Mouse (Mus musculus) testis, postnatal 14 days (tissue): ENCODE measurements around the gene Glt8d2.

Source experiments
- DNase-seq: peaks from one replicate; pipeline ENCODE4 v3.0.0; 2021; ENCODE audit warnings: low spot score

The Glt8d2 gene

GRCm38 (mm10) chr10:82690494-82690893 is at the start of gene Glt8d2:
TSS of gene Glt8d2 (minus strand) at chr10:82690650.
- DNase-seq, result peak; percentile 59

- peak; percentile 53 for DNase-seq
Observed at GRCm38 (mm10) chr10:82699296-82699941, 9.0 kb upstream of the Glt8d2 start.

GRCm38 (mm10) chr10:82698712-82699261 is 8.3 kb upstream of the Glt8d2 start:
- peak; percentile 92 for DNase-seq

GRCm38 (mm10) chr10:82697305-82697898 is 7.0 kb upstream of the Glt8d2 start:
- DNase-seq, result no peak

GRCm38 (mm10) chr10:82696453-82697079 is 6.1 kb upstream of the Glt8d2 start:
- no peak for DNase-seq

- no peak for DNase-seq
Observed at GRCm38 (mm10) chr10:82695956-82696355, 5.5 kb upstream of the Glt8d2 start, which contains the start of gene Hcfc2. TSS of gene Hcfc2 (plus strand) at chr10:82696160.

GRCm38 (mm10) chr10:82689681-82690211 is 704 bp downstream of the Glt8d2 start:
- no peak for DNase-seq

- DNase-seq, result no peak
Observed at GRCm38 (mm10) chr10:82685440-82685839, 5.0 kb downstream of the Glt8d2 start.

GRCm38 (mm10) chr10:82681639-82682038 is 8.8 kb downstream of the Glt8d2 start:
- no peak for DNase-seq

- DNase-seq, result no peak
Observed at GRCm38 (mm10) chr10:82680769-82681168, 9.7 kb downstream of the Glt8d2 start.

- DNase-seq, result no peak
Observed at GRCm38 (mm10) chr10:82676949-82677348, 13.5 kb downstream of the Glt8d2 start.

GRCm38 (mm10) chr10:82670205-82670604 is 20.2 kb downstream of the Glt8d2 start:
- DNase-seq, result no peak

- peak; percentile 59 for DNase-seq
Observed at GRCm38 (mm10) chr10:82666436-82667234, 23.8 kb downstream of the Glt8d2 start.

GRCm38 (mm10) chr10:82665951-82666350 is 24.5 kb downstream of the Glt8d2 start:
- no peak for DNase-seq

GRCm38 (mm10) chr10:82663289-82663688 is 27.2 kb downstream of the Glt8d2 start:
- no peak for DNase-seq

- no peak for DNase-seq
Observed at GRCm38 (mm10) chr10:82662267-82662990, 28.0 kb downstream of the Glt8d2 start.

GRCm38 (mm10) chr10:82661820-82662219 is 28.6 kb downstream of the Glt8d2 start:
- no peak for DNase-seq

GRCm38 (mm10) chr10:82654581-82654980 is 35.9 kb downstream of the Glt8d2 start:
- no peak for DNase-seq

GRCm38 (mm10) chr10:82652625-82653024 is 37.8 kb downstream of the Glt8d2 start:
- no peak for DNase-seq

- DNase-seq, result no peak
Observed at GRCm38 (mm10) chr10:82651221-82651620, 39.2 kb downstream of the Glt8d2 start.

- DNase-seq, result no peak
Observed at GRCm38 (mm10) chr10:82647205-82647811, 43.1 kb downstream of the Glt8d2 start.
